ENCODE assay signal across 8 mouse cellular contexts in genomic region chr8:11635012-11635577, GRCm38 (mm10). TPM values are rescaled to one million over a fixed set of nuclear protein-coding genes. Genes with fewer than 3 reads are reported as not detected.
DNase-seq lines count a peak whose midpoint lies in the region; ATAC-seq and TF ChIP-seq lines count a peak whose summit lies in the region.

No protein-coding gene starts in this region.

- H3K27me3 ChIP-seq in intestine, postnatal 0 days (replicated peaks; ENCODE audit: control insufficient read depth, insufficient read depth, low read length) = no peaks in the 10 kb centered on the region
- H3K27me3 ChIP-seq in limb, embryonic 10.5 days (ENCODE audit: low read depth, poor library complexity, severe bottlenecking) = no peaks in the 10 kb centered on the region
- H3K27me3 ChIP-seq in midbrain, embryonic 12.5 days = no peaks in the 10 kb centered on the region

- peak; percentile 34 for TF ChIP-seq CTCF in intestine, postnatal 0 days (IDR thresholded peaks at IDR 0.05; ENCODE audit: low read depth)

- DNase-seq in monocyte, adult 2 months (ENCODE audit: low read depth in 1 of 2, low spot score in 2 of 2) = peak; percentile 16 to 25
- DNase-seq in embryo, embryonic 11.5 days (ENCODE audit: low read depth, low spot score) = peak; percentile 88
- DNase-seq in gastrocnemius, postnatal 4 days (ENCODE audit: low spot score in 2 of 2) = peak; percentile 80 to 88
- DNase-seq in limb, embryonic 10.5 days (ENCODE audit: low spot score) = peak; percentile 94
- peak; percentile 66 for DNase-seq in spleen, adult 12 weeks (ENCODE audit: low spot score)

- peak overlapping the region; percentile 65 for H3K9ac ChIP-seq in intestine, postnatal 0 days (ENCODE audit: low read depth, low read length)
- peak overlapping the region; percentile 95 for H3K9ac ChIP-seq in midbrain, embryonic 12.5 days (replicated peaks)

- no peaks in the 10 kb centered on the region for H3K4me1 ChIP-seq in intestine, postnatal 0 days (replicated peaks; ENCODE audit: control insufficient read depth, insufficient read depth, low read length)
- H3K4me1 ChIP-seq in limb, embryonic 10.5 days = peaks cover 32% of the 10 kb centered on the region
- H3K4me1 ChIP-seq in midbrain, embryonic 12.5 days = peaks cover 31% of the 10 kb centered on the region

- WGBS in intestine, postnatal 0 days = under 1% methylated on average over 69 of the region's 70 CpGs
- WGBS in limb, embryonic 10.5 days = under 1% methylated on average over 70 of the region's 70 CpGs
- WGBS in midbrain, embryonic 12.5 days = under 1% methylated on average over 69 of the region's 70 CpGs

- ATAC-seq in monocyte, adult 5-6 weeks (replicated peaks; ENCODE audit: insufficient number of reproducible peaks, low FRiP score, low TSS enrichment, poor library complexity, severe bottlenecking) = no peak; the same call in 1 of the 2 replicates
- peak; percentile 48 for ATAC-seq in intestine, postnatal 0 days
- peak; percentile 81 for ATAC-seq in midbrain, embryonic 12.5 days (ENCODE audit: low FRiP score, low read depth)

- peaks cover 16% of the 10 kb centered on the region for H3K36me3 ChIP-seq in intestine, postnatal 0 days (ENCODE audit: control insufficient read depth, insufficient read depth)
- peaks cover 41% of the 10 kb centered on the region for H3K36me3 ChIP-seq in limb, embryonic 10.5 days
- H3K36me3 ChIP-seq in midbrain, embryonic 12.5 days = peaks cover 27% of the 10 kb centered on the region

- peak overlapping the region; percentile 94 for H3K27ac ChIP-seq in intestine, postnatal 0 days (ENCODE audit: low read depth, low read length)
- H3K27ac ChIP-seq in limb, embryonic 10.5 days = peak overlapping the region; percentile 100
- peak overlapping the region; percentile 99 for H3K27ac ChIP-seq in midbrain, embryonic 12.5 days (replicated peaks)

- H3K9me3 ChIP-seq in intestine, postnatal 0 days (ENCODE audit: control insufficient read depth) = no peaks in the 10 kb centered on the region
- no peaks in the 10 kb centered on the region for H3K9me3 ChIP-seq in limb, embryonic 10.5 days (replicated peaks)
- H3K9me3 ChIP-seq in midbrain, embryonic 12.5 days = no peaks in the 10 kb centered on the region

- peak overlapping the region; percentile 92 for H3K4me3 ChIP-seq in intestine, postnatal 0 days (ENCODE audit: low read depth, low read length)
- H3K4me3 ChIP-seq in limb, embryonic 10.5 days = peak overlapping the region; percentile 96
- H3K4me3 ChIP-seq in midbrain, embryonic 12.5 days = peak overlapping the region; percentile 95

- peak overlapping the region; percentile 95 for H3K4me2 ChIP-seq in intestine, postnatal 0 days (replicated peaks; ENCODE audit: low read depth)
- H3K4me2 ChIP-seq in midbrain, embryonic 12.5 days (replicated peaks) = peak overlapping the region; percentile 93

RNA-seq across cellular contexts. Expression of gene Ankrd10, which starts 0.5 kb away (rescaled TPM):
- 48.7 to 67.5 TPM (median 49.7 TPM) in 3 replicates for total RNA-seq in monocyte, adult 5-6 weeks (2017)
- total RNA-seq in gastrocnemius, postnatal 4 days (2021) = 10 to 100 TPM; 68.0 to 98.1 TPM
- polyA plus RNA-seq in intestine, postnatal 0 days (2015; fragmentation: Nextera tagmentation; extraction: Ambion mirVana) = 24.2 and 25.5 TPM in 2 replicates
- polyA plus RNA-seq in limb, embryonic 10.5 days (2016; fragmentation: Nextera tagmentation; extraction: Ambion mirVana) = 146 and 157 TPM in 2 replicates
- 119 TPM in 2 replicates for polyA plus RNA-seq in midbrain, embryonic 12.5 days (2016; fragmentation: Nextera tagmentation; extraction: Ambion mirVana)

Comparison
In these comparisons a context has a peak if more than half of its experiments do, and no peak if none do; other contexts are left out.
1. DNase-seq: peak in every context shown above with its lines; median percentile 94 in limb, embryonic 10.5 days; 88 in embryo, embryonic 11.5 days; 84 in gastrocnemius, postnatal 4 days; 66 in spleen, adult 12 weeks; 20 in monocyte, adult 2 months.